Mouse (Mus musculus) embryonic fibroblast, embryonic 13.5 days (primary cell): ENCODE results near the gene C530008M17Rik.

Source experiments
- CTCF ChIP-seq: IDR thresholded peaks from 2 replicates; pipeline ENCODE4 v1.5.1; 2011; ENCODE audit warnings: mild to moderate bottlenecking, control low read depth, low read length, moderate library complexity, borderline replicate concordance; ENCODE audit not compliant: insufficient read depth
- POLR2A ChIP-seq: IDR thresholded peaks from 2 replicates; pipeline ENCODE4 v1.6.1; 2011; ENCODE audit warnings: low read depth, mild to moderate bottlenecking, control low read depth, low read length, moderate library complexity

DNA sequence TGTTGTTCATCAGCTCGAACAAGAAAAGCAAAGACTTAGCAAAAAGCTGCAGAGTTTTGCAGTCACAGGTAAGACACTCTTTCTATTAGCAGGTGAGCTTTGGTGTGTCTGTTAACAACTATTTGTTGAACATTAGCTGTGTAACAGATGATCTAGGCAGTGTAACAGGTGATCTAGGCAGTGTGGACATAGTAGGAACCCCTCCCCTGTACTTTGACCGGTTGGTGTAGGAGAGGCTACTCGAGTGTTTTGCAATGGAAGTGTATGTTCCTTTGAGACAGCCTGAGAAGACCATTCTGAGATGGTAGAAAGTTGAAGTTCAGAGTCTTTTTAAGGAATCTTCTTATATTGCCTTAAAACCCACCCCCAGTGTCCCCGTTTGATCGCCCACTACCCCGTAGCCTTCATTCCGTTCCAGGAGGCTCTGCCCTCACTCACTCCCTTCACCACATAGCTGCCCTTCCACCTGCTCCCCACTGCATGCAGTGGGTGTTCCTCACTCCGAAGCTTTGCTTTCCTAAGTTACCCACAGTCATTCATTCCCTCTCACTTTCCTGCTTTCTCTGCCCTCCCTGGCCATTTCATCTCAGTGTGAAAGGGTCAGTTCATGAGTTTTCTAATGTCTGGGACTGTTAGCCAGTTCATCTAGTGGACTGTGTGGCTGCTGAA, 46.5 kb upstream of the C530008M17Rik start:
- TF ChIP-seq POLR2A (no peak), CTCF (no peak)
